Mouse (Mus musculus): ENCODE measurements around the gene Rimbp2. TPM values are rescaled to one million over a fixed set of nuclear protein-coding genes. Genes with fewer than 3 reads are reported as not detected.

The Rimbp2 gene
- polyA plus RNA-seq, 1 experiment: not detected

GRCm38 (mm10) chr5:128715171-128715570 lies 238.1 kb downstream of the Rimbp2 start:
- TF ChIP-seq CTCF (IDR thresholded peaks at IDR 0.05; ENCODE audit: extremely low read depth, insufficient read depth, insufficient read length, insufficient replicate concordance): no peak
- TF ChIP-seq POLR2A (IDR thresholded peaks at IDR 0.05; ENCODE audit: low read depth, low read length): no peak
- 82% methylated on average over 16 of the region's 16 CpGs for WGBS
- Histone ChIP-seq H3K27me3 (ENCODE audit: control insufficient read depth, insufficient read depth, low read length) (no peaks in the 10 kb centered on the region), H3K4me1 (ENCODE audit: control insufficient read depth, insufficient read depth, insufficient read length) (no peaks in the 10 kb centered on the region), H3K4me3 (ENCODE audit: extremely low read depth, insufficient read depth, insufficient read length) (no peak overlapping the region), H3K27ac (ENCODE audit: insufficient read depth, low read length) (no peak overlapping the region), H3K36me3 (ENCODE audit: control insufficient read depth, insufficient read depth, low read length) (no peaks in the 10 kb centered on the region)
- DNase-seq (ENCODE audit: low read depth in 1 of 2, low spot score in 2 of 2): no peak

GRCm38 (mm10) chr5:128711847-128712246 lies 241.4 kb downstream of the Rimbp2 start:
- H3K4me1 ChIP-seq (ENCODE audit: control insufficient read depth, insufficient read depth, insufficient read length): no peaks in the 10 kb centered on the region
- no peaks in the 10 kb centered on the region for H3K27me3 ChIP-seq (ENCODE audit: control insufficient read depth, insufficient read depth, low read length)
- H3K4me3 ChIP-seq (ENCODE audit: extremely low read depth, insufficient read depth, insufficient read length): no peak overlapping the region
- 81% methylated on average over 6 of the region's 6 CpGs for WGBS
- H3K27ac ChIP-seq (ENCODE audit: insufficient read depth, low read length): no peak overlapping the region
- no peak for DNase-seq (ENCODE audit: low read depth in 1 of 2, low spot score in 2 of 2)
- H3K36me3 ChIP-seq (ENCODE audit: control insufficient read depth, insufficient read depth, low read length): no peaks in the 10 kb centered on the region
- TF ChIP-seq CTCF (IDR thresholded peaks at IDR 0.05; ENCODE audit: extremely low read depth, insufficient read depth, insufficient read length, insufficient replicate concordance) (no peak), POLR2A (IDR thresholded peaks at IDR 0.05; ENCODE audit: low read depth, low read length) (no peak)

GRCm38 (mm10) chr5:128710596-128710995 lies 242.7 kb downstream of the Rimbp2 start:
- no peak overlapping the region for H3K27ac ChIP-seq (ENCODE audit: insufficient read depth, low read length)
- WGBS: 44% methylated on average over 8 of the region's 8 CpGs
- no peak for TF ChIP-seq POLR2A (IDR thresholded peaks at IDR 0.05; ENCODE audit: low read depth, low read length)
- no peak for DNase-seq (ENCODE audit: low read depth in 1 of 2, low spot score in 2 of 2)
- H3K36me3 ChIP-seq (ENCODE audit: control insufficient read depth, insufficient read depth, low read length): no peaks in the 10 kb centered on the region
- no peak overlapping the region for H3K4me3 ChIP-seq (ENCODE audit: extremely low read depth, insufficient read depth, insufficient read length)
- no peaks in the 10 kb centered on the region for H3K27me3 ChIP-seq (ENCODE audit: control insufficient read depth, insufficient read depth, low read length)
- H3K4me1 ChIP-seq (ENCODE audit: control insufficient read depth, insufficient read depth, insufficient read length): no peaks in the 10 kb centered on the region

GRCm38 (mm10) chr5:128708929-128709328 lies 244.4 kb downstream of the Rimbp2 start:
- WGBS: 81% methylated on average over 5 of the region's 5 CpGs
- Histone ChIP-seq H3K27ac (ENCODE audit: insufficient read depth, low read length) (no peak overlapping the region), H3K27me3 (ENCODE audit: control insufficient read depth, insufficient read depth, low read length) (no peaks in the 10 kb centered on the region), H3K4me3 (ENCODE audit: extremely low read depth, insufficient read depth, insufficient read length) (no peak overlapping the region), H3K36me3 (ENCODE audit: control insufficient read depth, insufficient read depth, low read length) (no peaks in the 10 kb centered on the region), H3K4me1 (ENCODE audit: control insufficient read depth, insufficient read depth, insufficient read length) (no peaks in the 10 kb centered on the region)
- TF ChIP-seq CTCF (IDR thresholded peaks at IDR 0.05; ENCODE audit: extremely low read depth, insufficient read depth, insufficient read length, insufficient replicate concordance) (no peak), POLR2A (IDR thresholded peaks at IDR 0.05; ENCODE audit: low read depth, low read length) (no peak)
- DNase-seq (ENCODE audit: low read depth in 1 of 2, low spot score in 2 of 2): no peak

Other genes starting within 250 kb of the Rimbp2 start
- 27.3 and 27.7 TPM in 2 replicates for gene Stx2, start 55.1 kb upstream of the Rimbp2 start, polyA plus RNA-seq (2012; rRNA removed)
- 49.7 and 64.5 TPM in 2 replicates for gene Ran, start 66.6 kb upstream of the Rimbp2 start, polyA plus RNA-seq (2012; rRNA removed)
- gene Adgrd1, start 143.3 kb upstream of the Rimbp2 start, polyA plus RNA-seq (2012; rRNA removed): 1.2 and 1.3 TPM in 2 replicates

All from spleen, adult 2 months (tissue).